ENCODE assay signal across 26 mouse cellular contexts in the genomic region with DNA sequence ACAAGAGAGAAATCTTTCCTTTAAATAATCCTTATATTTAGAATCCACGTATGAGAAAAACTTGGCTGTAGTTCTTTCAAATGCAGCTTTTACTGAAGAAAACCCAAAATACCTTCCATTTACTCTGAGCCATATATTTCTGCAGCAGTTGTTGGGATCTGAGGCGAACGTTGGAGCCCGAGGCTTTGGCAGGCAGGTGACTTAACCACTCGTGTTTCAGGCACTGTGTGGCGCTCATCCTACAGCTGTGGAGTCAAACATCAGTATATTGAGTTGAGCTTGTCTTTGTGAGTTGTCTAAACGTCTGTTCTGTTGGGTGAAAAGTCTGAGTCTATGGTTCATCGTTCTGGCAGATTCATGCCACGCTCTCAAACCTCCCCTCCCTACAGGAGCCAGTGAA. TPM values are rescaled to one million over a fixed set of nuclear protein-coding genes. Genes with fewer than 3 reads are reported as not detected.
"Had no signal": no experiment of that assay in that cellular context is flagged by ENCODE, and none has a peak within 500 bp of the region (broad histone marks: within the 10 kb centered on the region; RNA-seq: fewer than 3 reads in every experiment).

No protein-coding gene starts in this region.

- H3K4me2 ChIP-seq: heart, embryonic 11.5 days; heart, embryonic 13.5 days; heart, embryonic 15.5 days; hindbrain, embryonic 12.5 days; hindbrain, embryonic 14.5 days; limb, embryonic 12.5 days; liver, embryonic 11.5 days; liver, embryonic 13.5 days had no signal

- H3K9me3 ChIP-seq: heart, embryonic 13.5 days; heart, embryonic 15.5 days; hindbrain, embryonic 10.5 days; hindbrain, embryonic 12.5 days; limb, embryonic 10.5 days; limb, embryonic 12.5 days; liver, embryonic 13.5 days had no signal

- H3K27ac ChIP-seq: gastrocnemius, adult 2 months; heart, embryonic 13.5 days; heart, embryonic 15.5 days; hindbrain, embryonic 10.5 days; hindbrain, embryonic 12.5 days; hindbrain, embryonic 14.5 days; layer of hippocampus, adult 2 months; left cerebral cortex, adult 2 months; limb, embryonic 10.5 days; limb, embryonic 12.5 days; liver, embryonic 13.5 days had no signal

- H3K4me3 ChIP-seq: gastrocnemius, adult 2 months; heart, embryonic 13.5 days; heart, embryonic 15.5 days; hindbrain, embryonic 10.5 days; hindbrain, embryonic 12.5 days; layer of hippocampus, adult 2 months; left cerebral cortex, adult 2 months; limb, embryonic 10.5 days; limb, embryonic 12.5 days; liver, embryonic 13.5 days had no signal

- H3K9ac ChIP-seq: heart, embryonic 13.5 days; heart, embryonic 15.5 days; hindbrain, embryonic 12.5 days; hindbrain, embryonic 14.5 days; limb, embryonic 12.5 days; liver, embryonic 13.5 days had no signal

- H3K36me3 ChIP-seq: hindbrain, embryonic 10.5 days; hindbrain, embryonic 12.5 days; limb, embryonic 10.5 days; limb, embryonic 12.5 days had no signal

- H3K4me1 ChIP-seq: heart, embryonic 15.5 days; hindbrain, embryonic 10.5 days; hindbrain, embryonic 12.5 days; limb, embryonic 10.5 days; limb, embryonic 12.5 days had no signal

- ATAC-seq: hindbrain, embryonic 16.5 days; inflammation-experienced regulatory T-cells, adult 6 months; intestine, embryonic 16.5 days had no signal

- DNase-seq: gastrocnemius, adult 2 months; gastrocnemius, postnatal 10 days; gastrocnemius, postnatal 25 days; heart, postnatal 14 days; heart, postnatal 4 days; kidney, adult 18-20 months; kidney, adult 8-10 months; kidney, postnatal 10 days; kidney, postnatal 25 days; kidney, postnatal 4 days; liver; liver, embryonic 13.5 days had no signal

- H3K27me3 ChIP-seq: heart, embryonic 13.5 days; heart, embryonic 15.5 days; hindbrain, embryonic 12.5 days; limb, embryonic 12.5 days; liver, embryonic 13.5 days had no signal

RNA-seq across cellular contexts. Expression of gene Mylk3, which starts 59.1 kb away (rescaled TPM):
- polyA plus RNA-seq: inflammation-experienced regulatory T-cells, adult 6 months had no signal
